Mouse (Mus musculus) lung, postnatal 0 days (tissue): ENCODE measurements at regions not wholly inside any gene's neighbourhood (a gene's known extent, or its start where the extent isn't known, plus 50 kb on each side); places are given as distances from the start of the nearest gene placed in this dataset. TPM values are rescaled to one million over a fixed set of nuclear protein-coding genes. Genes with fewer than 3 reads are reported as not detected.

Experiments
- ATAC-seq: fragments of 200-750 bp; cut with Nextera tagmentation; 2 replicates; pipeline ENCODE4 v1.8.0; 2017; ENCODE audit warnings: moderate library complexity
- DNase-seq: peaks from one replicate; pipeline ENCODE4 v3.0.0-alpha.2; 2016; ENCODE audit warnings: low spot score
- H3K27ac ChIP-seq: fragments of 300-500 bp; sonication (generic); 2 replicates; pipeline ENCODE4 v1.5.1; 2014; ENCODE audit warnings: antibody characterized with exemption, mild to moderate bottlenecking, low read length, mixed read lengths
- H3K27me3 ChIP-seq: fragments of 300-500 bp; sonication (generic); replicated peaks from 2 replicates; pipeline ENCODE4 v1.6.1; 2014; ENCODE audit warnings: low read length, mixed read lengths; ENCODE audit not compliant: insufficient read depth
- H3K36me3 ChIP-seq: fragments of 300-500 bp; sonication (generic); 2 replicates; pipeline ENCODE4 v1.6.1; 2014; ENCODE audit warnings: low read length, mixed read lengths; ENCODE audit not compliant: insufficient read depth
- H3K4me1 ChIP-seq: fragments of 300-500 bp; sonication (generic); 2 replicates; pipeline ENCODE4 v1.6.1; 2014; ENCODE audit warnings: antibody characterized with exemption, low read depth, low read length, mixed read lengths; ENCODE audit not compliant: insufficient read depth
- H3K4me2 ChIP-seq: fragments of 300-500 bp; sonication (generic); replicated peaks from 2 replicates; pipeline ENCODE4 v1.6.1; 2014; ENCODE audit warnings: low read depth, mild to moderate bottlenecking, low read length, moderate library complexity, mixed read lengths
- H3K4me3 ChIP-seq: fragments of 300-500 bp; sonication (generic); 2 replicates; pipeline ENCODE4 v1.5.1; 2014; ENCODE audit warnings: low read depth, low read length
- H3K9ac ChIP-seq: fragments of 300-500 bp; sonication (generic); replicated peaks from 2 replicates; pipeline ENCODE4 v1.6.1; 2014; ENCODE audit warnings: low read depth, mild to moderate bottlenecking
- H3K9me3 ChIP-seq: fragments of 300-500 bp; sonication (generic); 2 replicates; pipeline ENCODE4 v1.6.1; 2016; ENCODE audit warnings: low read length, mixed read lengths
- CTCF ChIP-seq: IDR thresholded peaks from 2 replicates; pipeline ENCODE4 v1.5.1; 2016; ENCODE audit warnings: antibody characterized with exemption, mild to moderate bottlenecking
- EP300 ChIP-seq: IDR thresholded peaks from 2 replicates; pipeline ENCODE4 v1.6.1; 2016; ENCODE audit warnings: antibody characterized with exemption, mild to moderate bottlenecking, control low read depth
- WGBS: fragments of 180-500 bp; shearing (Covaris S2); extraction: QIAGEN DNeasy Blood & Tissue Kit; methylation state at CpG from one replicate; pipeline ENCODE4 v1.1.7; 2014; 5-methylcytosine and 5-hydroxymethylcytosine counted together
- microRNA-seq: library from miRNA; unstranded; fragments of <30 nt; microRNA quantifications from one replicate; pipeline ENCODE4, GENCODE M21; 2016

- H3K36me3 ChIP-seq, result no peaks in the 10 kb centered on the region
- TF ChIP-seq CTCF (peak; percentile 91), EP300 (no peak)
- no peaks in the 10 kb centered on the region for H3K4me1 ChIP-seq
- no peak overlapping the region for H3K4me2 ChIP-seq
- no peak overlapping the region for H3K4me3 ChIP-seq
- H3K9me3 ChIP-seq, result no peaks in the 10 kb centered on the region
- no peak overlapping the region for H3K9ac ChIP-seq
- H3K27ac ChIP-seq, result no peak overlapping the region
- H3K27me3 ChIP-seq, result no peaks in the 10 kb centered on the region
- peak; percentile 75 for DNase-seq
- ATAC-seq, result peak; percentile 77
- WGBS, result 48% methylated on average over 9 of the region's 9 CpGs
These were observed 77.0 kb upstream of the Zfp507 start for GRCm38 (mm10) chr7:35879755-35880304.

GRCm38 (mm10) chr7:35878164-35878563 lies 75.4 kb upstream of the Zfp507 start:
- Histone ChIP-seq H3K4me2 (no peak overlapping the region), H3K9ac (no peak overlapping the region), H3K4me3 (no peak overlapping the region), H3K9me3 (no peaks in the 10 kb centered on the region), H3K27me3 (no peaks in the 10 kb centered on the region), H3K27ac (no peak overlapping the region), H3K36me3 (no peaks in the 10 kb centered on the region), H3K4me1 (no peaks in the 10 kb centered on the region)
- ATAC-seq (no peak), DNase-seq (no peak)
- WGBS, result 68% methylated on average over 7 of the region's 7 CpGs
- TF ChIP-seq CTCF, result no peak
- no peak for TF ChIP-seq EP300

GRCm38 (mm10) chr7:35861049-35861448 lies 58.2 kb upstream of the Zfp507 start:
- ATAC-seq, result no peak
- 60% methylated on average over 10 of the region's 10 CpGs for WGBS

GRCm38 (mm10) chr7:35859601-35860000 lies 56.8 kb upstream of the Zfp507 start:
- H3K36me3 ChIP-seq, result no peaks in the 10 kb centered on the region
- no peak for DNase-seq
- no peaks in the 10 kb centered on the region for H3K4me1 ChIP-seq
- no peak overlapping the region for H3K4me2 ChIP-seq
- no peak overlapping the region for H3K9ac ChIP-seq
- H3K27ac ChIP-seq, result no peak overlapping the region
- H3K27me3 ChIP-seq, result no peaks in the 10 kb centered on the region
- peak; percentile 64 for TF ChIP-seq CTCF
- no peak for TF ChIP-seq EP300
- H3K9me3 ChIP-seq, result no peaks in the 10 kb centered on the region
- WGBS, result 20% methylated on average over 3 of the region's 3 CpGs
- ATAC-seq, result no peak
- no peak overlapping the region for H3K4me3 ChIP-seq

More at GRCm38 (mm10) chr7:35861049-35861448, 58.2 kb upstream of the Zfp507 start:
- H3K9ac ChIP-seq, result no peak overlapping the region
- H3K36me3 ChIP-seq, result no peaks in the 10 kb centered on the region
- no peaks in the 10 kb centered on the region for H3K4me1 ChIP-seq
- H3K9me3 ChIP-seq, result no peaks in the 10 kb centered on the region
- no peaks in the 10 kb centered on the region for H3K27me3 ChIP-seq
- TF ChIP-seq EP300 (no peak), CTCF (no peak)
- no peak overlapping the region for H3K27ac ChIP-seq
- H3K4me2 ChIP-seq, result no peak overlapping the region
- no peak for DNase-seq
- no peak overlapping the region for H3K4me3 ChIP-seq

GRCm38 (mm10) chr7:35857693-35858092 lies 54.9 kb upstream of the Zfp507 start:
- TF ChIP-seq CTCF (no peak), EP300 (no peak)
- Histone ChIP-seq H3K36me3 (no peaks in the 10 kb centered on the region), H3K4me1 (no peaks in the 10 kb centered on the region), H3K9me3 (no peaks in the 10 kb centered on the region), H3K4me3 (no peak overlapping the region), H3K27ac (no peak overlapping the region), H3K27me3 (no peaks in the 10 kb centered on the region), H3K9ac (no peak overlapping the region), H3K4me2 (no peak overlapping the region)
- ATAC-seq (no peak), DNase-seq (no peak)
- 47% methylated on average over 10 of the region's 10 CpGs for WGBS

Small RNAs in the stretch of these regions (microRNA-seq; reads per million reads assigned to microRNA genes)
- gene Gm23292, result not detected
